Mouse (Mus musculus) brain, embryonic 14.5 days (tissue): ENCODE data around the gene Ncam1.

Source experiments
- CTCF ChIP-seq: fragments of 200-500 bp; IDR thresholded peaks from 2 replicates; pipeline ENCODE4 v1.5.1; 2012; ENCODE audit warnings: inconsistent platforms, mild to moderate bottlenecking, moderate library complexity, borderline replicate concordance; ENCODE audit not compliant: insufficient read depth, insufficient read length; ENCODE audit errors: extremely low read depth
- POLR2A ChIP-seq: fragments of 200-500 bp; IDR thresholded peaks from 2 replicates; pipeline ENCODE4 v1.6.1; 2012; ENCODE audit warnings: mild to moderate bottlenecking, inconsistent platforms, borderline replicate concordance; ENCODE audit not compliant: poor library complexity, insufficient read depth, insufficient read length, severe bottlenecking; ENCODE audit errors: extremely low read depth

DNA sequence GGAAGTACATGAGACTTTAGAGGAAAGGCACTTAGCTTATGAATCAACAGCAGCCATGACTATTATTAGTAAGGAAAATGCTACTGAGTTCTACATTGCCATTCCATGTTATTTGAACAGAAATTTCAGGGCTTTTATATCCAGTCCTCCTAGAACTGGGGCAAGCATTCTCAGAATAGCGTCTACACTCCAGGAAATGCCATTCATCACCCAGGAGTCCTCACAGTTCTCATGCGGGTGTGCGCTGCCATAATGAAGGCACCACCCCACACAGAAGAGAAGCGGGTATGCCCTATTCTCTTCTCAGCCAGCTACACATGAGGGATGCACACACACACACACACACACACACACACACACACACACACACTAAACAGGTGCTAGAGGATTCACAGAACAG, 43.5 kb downstream of the Ncam1 start:
- TF ChIP-seq POLR2A (no peak), CTCF (no peak)
